Mouse (Mus musculus): ENCODE measurements at regions not wholly inside any gene's neighbourhood (a gene's known extent, or its start where the extent isn't known, plus 50 kb on each side); places are given as distances from the start of the nearest gene placed in this dataset.

GRCm38 (mm10) chr2:57424879-57425278 is 187.4 kb downstream of the Gpd2 start:
- Histone ChIP-seq H3K4me3 (ENCODE audit: insufficient read depth, low read depth, low read length) (no peak overlapping the region), H3K27ac (ENCODE audit: insufficient read depth, low read depth, low read length) (no peak overlapping the region), H3K4me1 (ENCODE audit: control insufficient read depth, insufficient read depth, low read length) (no peaks in the 10 kb centered on the region)
- 91% methylated on average over 8 of the region's 8 CpGs for WGBS
- no peak for TF ChIP-seq CTCF (IDR thresholded peaks at IDR 0.05; ENCODE audit: insufficient read depth, low read depth, low read length)
- TF ChIP-seq POLR2A (IDR thresholded peaks at IDR 0.05; ENCODE audit: insufficient read depth, low read depth, low read length), result no peak

GRCm38 (mm10) chr2:57425439-57425838 is 188.0 kb downstream of the Gpd2 start:
- Histone ChIP-seq H3K4me1 (ENCODE audit: control insufficient read depth, insufficient read depth, low read length) (no peaks in the 10 kb centered on the region), H3K27ac (ENCODE audit: insufficient read depth, low read depth, low read length) (no peak overlapping the region), H3K4me3 (ENCODE audit: insufficient read depth, low read depth, low read length) (no peak overlapping the region)
- WGBS, result 94% methylated on average over 5 of the region's 5 CpGs
- TF ChIP-seq POLR2A (IDR thresholded peaks at IDR 0.05; ENCODE audit: insufficient read depth, low read depth, low read length) (no peak), CTCF (IDR thresholded peaks at IDR 0.05; ENCODE audit: insufficient read depth, low read depth, low read length) (no peak)

- Histone ChIP-seq H3K4me3 (ENCODE audit: insufficient read depth, low read depth, low read length) (no peak overlapping the region), H3K27ac (ENCODE audit: insufficient read depth, low read depth, low read length) (no peak overlapping the region), H3K4me1 (ENCODE audit: control insufficient read depth, insufficient read depth, low read length) (no peaks in the 10 kb centered on the region)
- WGBS, result 89% methylated on average over 6 of the region's 6 CpGs
- no peak for TF ChIP-seq POLR2A (IDR thresholded peaks at IDR 0.05; ENCODE audit: insufficient read depth, low read depth, low read length)
- no peak for TF ChIP-seq CTCF (IDR thresholded peaks at IDR 0.05; ENCODE audit: insufficient read depth, low read depth, low read length)
Observed at GRCm38 (mm10) chr2:57450996-57451770, 213.7 kb downstream of the Gpd2 start.

GRCm38 (mm10) chr2:57453896-57454679 is 216.7 kb downstream of the Gpd2 start:
- TF ChIP-seq CTCF (IDR thresholded peaks at IDR 0.05; ENCODE audit: insufficient read depth, low read depth, low read length) (no peak), POLR2A (IDR thresholded peaks at IDR 0.05; ENCODE audit: insufficient read depth, low read depth, low read length) (no peak)
- H3K27ac ChIP-seq (ENCODE audit: insufficient read depth, low read depth, low read length), result no peak overlapping the region
- H3K4me1 ChIP-seq (ENCODE audit: control insufficient read depth, insufficient read depth, low read length), result no peaks in the 10 kb centered on the region
- H3K4me3 ChIP-seq (ENCODE audit: insufficient read depth, low read depth, low read length), result no peak overlapping the region
- WGBS, result 86% methylated on average over 5 of the region's 5 CpGs

- Histone ChIP-seq H3K4me1 (ENCODE audit: control insufficient read depth, insufficient read depth, low read length) (no peaks in the 10 kb centered on the region), H3K4me3 (ENCODE audit: insufficient read depth, low read depth, low read length) (no peak overlapping the region), H3K27ac (ENCODE audit: insufficient read depth, low read depth, low read length) (no peak overlapping the region)
- TF ChIP-seq CTCF (IDR thresholded peaks at IDR 0.05; ENCODE audit: insufficient read depth, low read depth, low read length) (no peak), POLR2A (IDR thresholded peaks at IDR 0.05; ENCODE audit: insufficient read depth, low read depth, low read length) (no peak)
- WGBS, result 88% methylated on average over 2 of the region's 2 CpGs
Observed at GRCm38 (mm10) chr2:57459901-57460300, 222.5 kb downstream of the Gpd2 start.

- no peak for TF ChIP-seq POLR2A (IDR thresholded peaks at IDR 0.05; ENCODE audit: insufficient read depth, low read depth, low read length)
- TF ChIP-seq CTCF (IDR thresholded peaks at IDR 0.05; ENCODE audit: insufficient read depth, low read depth, low read length), result no peak
- Histone ChIP-seq H3K4me3 (ENCODE audit: insufficient read depth, low read depth, low read length) (no peak overlapping the region), H3K27ac (ENCODE audit: insufficient read depth, low read depth, low read length) (no peak overlapping the region), H3K4me1 (ENCODE audit: control insufficient read depth, insufficient read depth, low read length) (no peaks in the 10 kb centered on the region)
- WGBS, result 93% methylated on average over 3 of the region's 3 CpGs
Observed at GRCm38 (mm10) chr2:57473873-57474272, 236.4 kb downstream of the Gpd2 start.

GRCm38 (mm10) chr2:57492116-57492515 is 254.7 kb downstream of the Gpd2 start:
- Histone ChIP-seq H3K27ac (ENCODE audit: insufficient read depth, low read depth, low read length) (no peak overlapping the region), H3K4me3 (ENCODE audit: insufficient read depth, low read depth, low read length) (no peak overlapping the region), H3K4me1 (ENCODE audit: control insufficient read depth, insufficient read depth, low read length) (no peaks in the 10 kb centered on the region)
- WGBS, result 82% methylated on average over 4 of the region's 4 CpGs
- TF ChIP-seq CTCF (IDR thresholded peaks at IDR 0.05; ENCODE audit: insufficient read depth, low read depth, low read length) (no peak), POLR2A (IDR thresholded peaks at IDR 0.05; ENCODE audit: insufficient read depth, low read depth, low read length) (no peak)

GRCm38 (mm10) chr2:57492914-57493621 is 255.6 kb downstream of the Gpd2 start:
- H3K27ac ChIP-seq (ENCODE audit: insufficient read depth, low read depth, low read length), result no peak overlapping the region
- H3K4me3 ChIP-seq (ENCODE audit: insufficient read depth, low read depth, low read length), result no peak overlapping the region
- TF ChIP-seq POLR2A (IDR thresholded peaks at IDR 0.05; ENCODE audit: insufficient read depth, low read depth, low read length) (no peak), CTCF (IDR thresholded peaks at IDR 0.05; ENCODE audit: insufficient read depth, low read depth, low read length) (no peak)
- WGBS, result 52% methylated on average over 6 of the region's 6 CpGs
- H3K4me1 ChIP-seq (ENCODE audit: control insufficient read depth, insufficient read depth, low read length), result no peaks in the 10 kb centered on the region
